Mouse (Mus musculus) bone marrow macrophage, adult 2 months (primary cell): ENCODE results near the gene Clec16a.

Experiments
- CTCF ChIP-seq: IDR thresholded peaks from 2 replicates; pipeline ENCODE4 v1.5.1; 2012; ENCODE audit warnings: low read depth, mild to moderate bottlenecking, low read length, moderate library complexity
- POLR2A ChIP-seq: IDR thresholded peaks from 2 replicates; pipeline ENCODE4 v1.6.1; 2012; ENCODE audit warnings: mild to moderate bottlenecking, low read depth, low read length, borderline replicate concordance

- peak; percentile 88 for TF ChIP-seq POLR2A
- no peak for TF ChIP-seq CTCF
These were observed 2.3 kb upstream of the Clec16a start, which contains the start of gene Dexi for GRCm38 (mm10) chr16:10542698-10543365.
